In the genomic region with DNA sequence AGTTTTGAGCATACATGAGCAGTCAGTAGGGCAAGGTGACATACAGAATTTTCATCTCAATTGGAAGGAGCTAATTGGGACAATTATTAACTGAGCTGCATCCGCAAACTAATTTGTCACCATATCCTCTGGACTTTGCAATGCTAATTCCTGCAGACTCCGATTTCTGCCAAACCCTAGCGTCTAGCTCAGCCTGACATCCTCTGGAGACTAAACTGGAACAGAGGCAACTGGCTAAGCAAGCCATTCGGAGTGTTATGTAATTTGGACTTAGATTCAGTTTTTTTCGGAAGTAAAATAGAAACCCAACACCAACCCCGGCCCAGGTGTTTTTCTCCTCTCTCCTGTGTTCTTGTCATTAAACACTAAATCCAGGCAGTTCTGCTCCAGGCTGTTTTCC, we compare ENCODE assay signal across 11 mouse cellular contexts.
DNase-seq lines count a peak whose midpoint lies in the region; ATAC-seq lines count a peak whose summit lies in the region.
"Had no signal": no experiment of that assay in that cellular context is flagged by ENCODE, and none has a peak within 500 bp of the region (broad histone marks: within the 10 kb centered on the region; RNA-seq: fewer than 3 reads in every experiment).

No protein-coding gene starts in this region.

- H3K9ac ChIP-seq in forebrain, embryonic 15.5 days (replicated peaks), result no peak overlapping the region
- H3K9ac ChIP-seq: lung, embryonic 15.5 days; stomach, embryonic 15.5 days had no signal

- H3K36me3 ChIP-seq in forebrain, embryonic 15.5 days, result no peaks in the 10 kb centered on the region
- no peaks in the 10 kb centered on the region for H3K36me3 ChIP-seq in forebrain, embryonic 10.5 days (replicated peaks)
- no peaks in the 10 kb centered on the region for H3K36me3 ChIP-seq in hindbrain, embryonic 10.5 days
- H3K36me3 ChIP-seq: lung, embryonic 15.5 days; stomach, embryonic 15.5 days had no signal

- 48% methylated on average over 6 of the region's 6 CpGs for WGBS in forebrain, embryonic 15.5 days
- WGBS in forebrain, embryonic 10.5 days, result 82% methylated on average over 6 of the region's 6 CpGs
- WGBS in hindbrain, embryonic 10.5 days, result 72% methylated on average over 6 of the region's 6 CpGs

- 0 out of 2 replicates have a peak, but pooled peaks have one; percentile 19 for ATAC-seq in forebrain, embryonic 15.5 days (replicated peaks)

- H3K4me1 ChIP-seq in forebrain, embryonic 15.5 days, result peaks cover 9% of the 10 kb centered on the region; the same call in 1 of the 2 replicates
- no peaks in the 10 kb centered on the region; the same call in 1 of the 2 replicates for H3K4me1 ChIP-seq in forebrain, embryonic 10.5 days
- no peaks in the 10 kb centered on the region for H3K4me1 ChIP-seq in hindbrain, embryonic 10.5 days (replicated peaks)
- H3K4me1 ChIP-seq: lung, embryonic 15.5 days; stomach, embryonic 15.5 days had no signal

- H3K9me3 ChIP-seq in forebrain, embryonic 15.5 days, result no peaks in the 10 kb centered on the region
- no peaks in the 10 kb centered on the region for H3K9me3 ChIP-seq in forebrain, embryonic 10.5 days
- H3K9me3 ChIP-seq in hindbrain, embryonic 10.5 days, result no peaks in the 10 kb centered on the region
- H3K9me3 ChIP-seq: lung, embryonic 15.5 days; stomach, embryonic 15.5 days had no signal

- no peak for DNase-seq in forebrain, embryonic 10.5 days (ENCODE audit: extremely low spot score, low spot score)
- peak; percentile 12 for DNase-seq in lung, postnatal 36 days
- DNase-seq in lung, postnatal 14 days, result no peak
- peak; percentile 16 for DNase-seq in heart, postnatal 25 days (ENCODE audit: low spot score)
- DNase-seq in retina, postnatal 1 day, result no peak
- DNase-seq in hindbrain, embryonic 10.5 days (ENCODE audit: low spot score), result no peak
- DNase-seq in ovary, postnatal 14 days (ENCODE audit: low spot score), result no peak

- intact Hi-C loops in heart, postnatal 25 days (cut with DNase I), result no loop called here

- no peak overlapping the region for H3K4me3 ChIP-seq in forebrain, embryonic 15.5 days
- H3K4me3 ChIP-seq in forebrain, embryonic 10.5 days, result no peak overlapping the region
- H3K4me3 ChIP-seq in hindbrain, embryonic 10.5 days, result no peak overlapping the region
- H3K4me3 ChIP-seq: left cerebral cortex, adult 2 months; lung, embryonic 15.5 days; stomach, embryonic 15.5 days had no signal

- no peaks in the 10 kb centered on the region for H3K27me3 ChIP-seq in forebrain, embryonic 15.5 days
- H3K27me3 ChIP-seq in forebrain, embryonic 10.5 days (ENCODE audit: poor library complexity, severe bottlenecking), result no peaks in the 10 kb centered on the region
- H3K27me3 ChIP-seq in hindbrain, embryonic 10.5 days (ENCODE audit: insufficient read depth, poor library complexity, severe bottlenecking), result no peaks in the 10 kb centered on the region
- H3K27me3 ChIP-seq: lung, embryonic 15.5 days; stomach, embryonic 15.5 days had no signal

- H3K27ac ChIP-seq in forebrain, embryonic 15.5 days (replicated peaks), result no peak overlapping the region
- H3K27ac ChIP-seq in forebrain, embryonic 10.5 days, result no peak overlapping the region
- no peak overlapping the region for H3K27ac ChIP-seq in hindbrain, embryonic 10.5 days
- H3K27ac ChIP-seq: lung, embryonic 15.5 days; stomach, embryonic 15.5 days had no signal

- no peak overlapping the region for H3K4me2 ChIP-seq in forebrain, embryonic 15.5 days (replicated peaks)
- H3K4me2 ChIP-seq: lung, embryonic 15.5 days; stomach, embryonic 15.5 days had no signal

Comparison
In these comparisons a context has a peak if more than half of its experiments do, and no peak if none do; other contexts are left out.
1. DNase-seq: peak in lung, postnatal 36 days (single experiment) and heart, postnatal 25 days (single experiment); none in forebrain, embryonic 10.5 days (single experiment), lung, postnatal 14 days (single experiment), retina, postnatal 1 day (single experiment), hindbrain, embryonic 10.5 days (single experiment) and ovary, postnatal 14 days (single experiment).